Mouse (Mus musculus) adrenal gland, adult 2 months (tissue): Measurements from ENCODE around the gene Atp1b1. TPM values are rescaled to one million over a fixed set of nuclear protein-coding genes. Genes with fewer than 3 reads are reported as not detected.

Experiments used
- DNase-seq: peaks from one replicate; pipeline ENCODE4 v3.0.0; 2021
- long read RNA-seq: library from polyadenylated mRNA; stranded (forward); transcript quantifications from one replicate; pipeline ENCODE4 v2.0.0, GENCODE M21; 2021
- polyA plus RNA-seq: library from polyadenylated mRNA; depleted of rRNA; stranded (reverse); fragments of >200 nt; gene quantifications from 2 replicates; pipeline ENCODE4 v1.2.3, GENCODE M21; 2012; rRNA removed
- total RNA-seq, 2 experiments: library from RNA; stranded (reverse); gene quantifications; 2 replicates each; pipeline ENCODE4 v1.2.3; 2021

Atp1b1 gene
- total RNA-seq = 10 to 100 TPM; 64.2 to 90.6 TPM
- 17.0 and 19.2 TPM in 2 replicates for polyA plus RNA-seq
- long read RNA-seq, transcript Atp1b1-201 (6 exons, 2,580 nt) = major isoform, 97 of 103 reads
- long read RNA-seq, partial matches to known transcripts = 0 of 103 reads
- long read RNA-seq, other reads (novel, unspliced or antisense) = 6 of 103 reads

DNA sequence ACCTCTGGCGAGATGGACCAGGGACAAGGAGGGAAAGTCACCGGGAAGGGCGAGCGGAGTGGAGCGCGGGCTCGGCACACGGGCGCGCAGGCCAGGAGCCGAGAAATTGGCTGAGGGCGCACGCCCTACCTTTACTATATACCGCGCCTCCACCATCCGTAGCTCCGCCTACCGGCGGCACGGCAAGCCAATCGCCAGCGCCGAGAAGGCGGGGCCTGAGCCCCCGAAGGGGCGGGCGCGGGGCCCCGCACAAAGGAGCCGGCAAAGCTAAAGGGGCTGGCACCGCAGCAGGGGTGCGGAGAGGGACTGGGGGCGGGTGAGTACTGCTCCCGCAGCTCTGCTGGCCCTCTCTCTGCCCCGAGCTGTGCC, at the start of gene Atp1b1:
Gene Atp1b1 (minus strand): TSS at position 111 of the 369 bp plus-strand sequence.
- peak; percentile 92 for DNase-seq

DNA sequence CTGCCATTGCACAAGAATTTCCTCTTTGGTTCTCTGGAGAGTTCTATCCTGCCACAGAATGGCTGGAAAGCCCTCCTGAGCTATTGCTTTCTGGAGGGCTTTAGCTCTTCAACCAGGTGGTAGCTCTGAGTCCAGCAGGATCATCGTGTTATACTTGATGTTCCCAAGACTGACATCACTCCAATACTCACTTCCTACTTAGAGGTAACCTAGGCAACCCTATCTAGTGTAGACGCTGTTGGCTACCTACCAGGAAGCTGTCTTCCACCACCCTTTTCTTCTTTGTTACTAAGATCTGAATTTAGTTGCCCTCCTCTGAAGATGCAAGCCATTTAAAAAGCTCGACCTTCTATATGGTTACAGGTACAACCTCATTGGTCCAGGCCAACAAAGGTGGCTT, 46.9 kb upstream of the Atp1b1 start:
- no peak for DNase-seq

DNA sequence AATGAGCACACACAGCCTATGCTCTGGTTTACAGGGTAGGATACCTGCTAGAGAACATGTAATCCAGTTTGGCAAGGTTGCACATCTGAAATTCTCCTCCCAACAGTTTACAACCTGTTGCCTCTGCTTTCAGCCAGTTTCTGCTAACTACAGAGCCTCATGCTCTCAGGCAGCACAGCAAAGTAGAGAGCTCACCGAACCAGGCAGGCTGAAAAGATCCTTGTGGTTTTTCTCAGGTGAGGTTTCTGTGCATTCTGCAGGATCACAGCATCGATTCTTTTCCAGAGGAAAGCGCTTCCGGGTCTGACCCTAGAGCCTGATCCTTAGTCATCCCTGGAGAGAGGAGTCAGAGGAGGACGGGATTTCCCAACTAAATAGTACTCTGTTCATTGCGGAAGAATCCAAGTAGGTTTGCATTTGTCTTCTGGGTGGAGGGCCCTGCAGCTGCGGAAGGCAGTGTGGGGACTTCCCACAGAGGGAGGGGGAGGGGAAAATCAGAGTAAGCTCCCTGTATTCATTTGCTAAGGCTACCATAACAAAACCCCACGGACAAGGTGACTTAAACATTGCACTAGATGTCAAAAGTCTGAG, 45.1 kb upstream of the Atp1b1 start:
- no peak for DNase-seq

DNA sequence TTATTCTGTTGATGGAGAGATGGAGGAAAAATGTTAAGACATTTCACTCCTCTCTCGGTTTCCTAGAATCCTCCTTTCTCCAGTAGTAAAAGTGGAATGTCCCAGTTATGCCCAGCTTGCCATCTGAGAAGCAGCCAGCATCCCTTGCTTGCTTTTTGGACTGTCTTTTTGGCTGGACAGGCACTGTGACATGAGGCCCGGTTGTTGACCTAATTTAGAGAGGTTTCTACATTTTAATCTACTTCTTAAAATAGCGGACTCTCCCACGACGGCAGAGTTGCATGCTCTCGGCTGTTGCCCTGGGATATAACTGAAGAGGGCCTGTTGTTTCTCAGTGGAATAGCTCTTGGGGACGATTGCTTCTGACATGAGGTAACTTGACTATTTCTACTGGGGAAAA, 44.1 kb upstream of the Atp1b1 start:
- no peak for DNase-seq

DNA sequence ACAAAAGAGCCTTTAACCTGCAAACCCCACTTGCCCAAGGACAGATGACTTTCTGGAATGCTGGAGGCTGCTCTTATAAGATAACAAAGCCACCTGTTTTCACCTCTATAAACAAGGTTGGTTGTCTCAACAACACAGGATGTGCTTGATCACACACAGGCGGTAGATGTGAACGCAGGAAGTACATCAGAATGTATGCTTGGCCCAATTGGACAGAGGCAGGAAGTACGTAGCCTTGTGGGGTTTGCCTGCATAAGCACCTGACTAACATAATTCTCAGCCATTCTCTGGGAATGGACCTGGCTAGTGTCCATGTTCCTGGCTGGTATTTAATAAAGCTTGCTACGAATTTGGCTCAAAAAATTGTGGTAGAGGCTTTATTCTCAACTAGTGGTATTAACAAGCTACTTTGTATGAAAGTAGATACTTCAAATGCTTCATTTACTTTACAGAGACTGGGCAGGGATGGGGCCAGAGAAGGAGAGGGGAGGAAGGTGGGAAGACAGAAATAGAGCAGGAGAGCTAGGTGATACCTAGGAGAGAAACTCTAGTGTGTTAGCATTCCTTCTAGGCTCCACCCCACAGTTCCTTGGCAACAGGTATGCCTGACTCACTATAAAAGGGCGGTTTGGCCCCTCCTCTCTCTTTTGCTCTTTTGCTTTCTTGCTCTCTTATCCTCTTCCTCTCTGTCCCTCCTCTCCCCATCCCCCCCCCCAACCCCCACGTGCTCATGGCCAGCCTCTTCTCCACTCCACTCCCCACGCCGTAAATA, 36.8 kb upstream of the Atp1b1 start:
- no peak for DNase-seq

DNA sequence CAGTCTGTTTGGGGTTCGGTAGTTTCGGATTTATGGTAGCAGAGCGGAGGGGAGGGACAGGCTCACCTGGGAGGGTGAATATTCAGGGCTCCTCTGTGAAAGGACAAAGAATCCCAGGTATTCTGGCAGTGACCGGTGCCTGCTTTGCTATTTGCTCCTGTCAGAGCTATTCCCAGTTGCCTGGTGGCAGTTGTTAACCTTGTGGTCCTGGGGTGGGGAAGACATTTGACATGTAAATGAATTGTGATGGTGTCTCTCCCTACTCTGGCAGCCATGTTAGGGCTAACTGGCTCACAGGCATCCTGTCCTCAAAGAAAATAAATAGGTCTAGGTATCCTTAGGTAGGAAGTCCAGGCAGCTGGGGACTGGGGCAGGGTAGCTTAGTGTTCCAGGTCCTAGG, 36.1 kb upstream of the Atp1b1 start:
- no peak for DNase-seq

DNA sequence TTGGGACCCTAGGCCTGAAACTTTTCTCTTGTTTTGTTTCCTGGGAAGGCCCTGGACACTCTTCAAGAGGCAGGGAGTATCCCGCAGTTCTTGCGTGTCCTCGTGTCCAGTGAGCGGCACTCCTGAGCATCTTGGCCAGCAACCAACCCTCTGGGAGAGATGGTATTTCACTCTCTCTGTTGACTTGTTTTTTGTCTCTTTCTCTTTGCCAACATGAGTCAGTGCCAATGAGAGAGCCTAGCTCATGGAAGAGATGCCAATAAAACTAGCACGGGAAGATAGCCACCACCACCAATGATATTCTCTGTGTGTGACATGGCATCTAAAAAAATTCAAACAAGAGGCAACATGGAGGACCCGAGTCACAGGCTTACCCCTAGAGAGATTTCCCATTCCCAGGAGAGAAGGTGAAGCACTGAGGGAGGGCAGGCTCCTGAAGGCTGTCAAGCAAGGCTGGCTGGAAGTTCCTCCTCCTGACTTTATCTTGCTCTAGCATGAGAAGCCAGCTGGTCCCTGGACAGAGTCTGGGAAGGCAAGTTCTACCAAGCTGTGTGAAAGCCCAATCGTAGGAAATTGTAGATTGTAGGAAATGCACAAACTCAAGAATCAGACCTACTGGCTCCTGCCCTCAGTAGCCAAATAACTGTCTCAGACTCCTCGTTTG, 35.0 kb upstream of the Atp1b1 start:
- DNase-seq = peak; percentile 48

DNA sequence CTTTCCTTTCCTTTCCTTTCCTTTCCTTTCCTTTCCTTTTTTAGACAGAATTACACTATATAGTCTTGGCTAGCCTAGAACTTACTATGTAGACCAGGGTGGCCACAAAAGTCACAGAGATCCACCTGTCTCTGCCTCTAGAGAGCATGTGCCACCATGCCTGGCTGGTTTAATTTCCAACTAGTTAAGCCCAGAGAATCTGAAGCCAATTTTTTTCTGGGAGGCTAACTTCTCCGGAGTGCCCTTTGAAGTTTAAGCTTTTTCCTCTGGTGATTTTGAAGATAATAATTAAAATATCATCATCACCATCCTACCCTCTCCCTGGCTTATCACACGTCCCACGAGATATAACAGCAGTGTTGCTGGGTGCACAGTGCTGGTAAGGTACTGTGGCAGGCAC, 34.3 kb upstream of the Atp1b1 start:
- no peak for DNase-seq

DNA sequence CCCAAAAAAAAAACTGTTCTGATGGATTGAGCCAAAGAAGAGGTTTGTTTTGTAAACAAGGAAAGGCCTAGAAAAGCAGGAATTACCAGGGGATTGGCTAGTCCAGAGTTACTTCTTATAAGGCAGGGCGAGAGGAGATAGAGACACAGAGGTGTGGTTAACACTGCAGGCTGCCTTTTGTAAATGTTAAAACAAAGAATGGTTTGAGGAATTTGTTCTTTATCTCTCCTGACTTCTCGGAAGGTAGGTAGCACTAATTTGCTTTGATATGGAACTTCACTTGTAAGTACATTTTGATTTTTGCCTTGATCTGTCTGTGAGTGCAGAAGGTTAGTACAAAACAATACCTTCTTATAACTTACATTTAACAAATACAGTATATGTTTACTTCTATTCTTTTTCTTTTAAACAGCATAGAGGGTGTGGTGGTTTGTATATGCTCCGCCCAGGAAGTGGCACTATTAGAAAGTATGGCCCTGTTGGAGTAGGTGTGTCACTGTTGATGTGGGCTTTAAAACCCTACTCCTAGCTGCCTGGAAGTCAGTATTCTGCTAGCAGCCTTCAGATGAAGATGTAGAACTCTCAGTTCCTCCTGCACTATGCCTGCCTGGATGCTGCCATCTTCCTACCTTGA, 31.9 kb upstream of the Atp1b1 start:
- DNase-seq = no peak

DNA sequence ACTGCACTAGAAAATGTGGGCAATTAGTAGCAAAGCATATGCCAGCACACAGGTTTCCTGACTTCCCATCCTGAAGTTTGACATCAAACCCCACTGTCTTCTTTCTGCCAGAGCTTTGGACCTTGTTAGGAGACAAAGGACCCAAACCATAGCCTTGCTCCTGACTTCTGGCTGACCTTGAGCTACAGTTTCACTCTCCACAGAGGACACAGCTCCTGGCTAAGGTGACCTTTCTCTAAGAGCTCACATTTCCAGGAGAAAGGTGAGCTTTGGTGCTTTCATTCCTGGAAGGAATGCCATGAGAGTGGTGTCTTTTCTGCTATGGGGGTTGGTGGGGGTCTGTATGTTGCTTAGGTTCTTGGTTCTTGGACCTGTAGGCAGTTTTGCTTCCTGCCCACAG, 25.6 kb upstream of the Atp1b1 start:
- DNase-seq = no peak

DNA sequence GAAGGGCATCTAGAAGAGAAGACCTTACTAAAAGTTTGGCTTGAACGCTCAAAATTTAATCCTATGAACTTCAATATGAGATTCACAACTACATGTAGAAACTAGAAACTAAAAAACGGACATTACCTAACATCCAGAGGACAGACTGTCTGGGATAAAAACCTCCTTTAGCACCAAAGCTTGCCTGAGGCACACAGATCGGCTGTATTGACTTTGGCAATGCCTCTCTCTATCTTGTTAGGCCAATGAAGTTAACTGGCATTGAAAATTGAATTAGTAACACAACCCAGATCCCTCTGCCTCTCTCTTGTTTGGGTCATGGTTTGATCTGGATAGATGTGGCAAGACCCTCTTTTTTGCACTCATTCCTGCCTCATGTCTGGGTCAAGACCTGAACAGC, 24.7 kb upstream of the Atp1b1 start:
- no peak for DNase-seq

DNA sequence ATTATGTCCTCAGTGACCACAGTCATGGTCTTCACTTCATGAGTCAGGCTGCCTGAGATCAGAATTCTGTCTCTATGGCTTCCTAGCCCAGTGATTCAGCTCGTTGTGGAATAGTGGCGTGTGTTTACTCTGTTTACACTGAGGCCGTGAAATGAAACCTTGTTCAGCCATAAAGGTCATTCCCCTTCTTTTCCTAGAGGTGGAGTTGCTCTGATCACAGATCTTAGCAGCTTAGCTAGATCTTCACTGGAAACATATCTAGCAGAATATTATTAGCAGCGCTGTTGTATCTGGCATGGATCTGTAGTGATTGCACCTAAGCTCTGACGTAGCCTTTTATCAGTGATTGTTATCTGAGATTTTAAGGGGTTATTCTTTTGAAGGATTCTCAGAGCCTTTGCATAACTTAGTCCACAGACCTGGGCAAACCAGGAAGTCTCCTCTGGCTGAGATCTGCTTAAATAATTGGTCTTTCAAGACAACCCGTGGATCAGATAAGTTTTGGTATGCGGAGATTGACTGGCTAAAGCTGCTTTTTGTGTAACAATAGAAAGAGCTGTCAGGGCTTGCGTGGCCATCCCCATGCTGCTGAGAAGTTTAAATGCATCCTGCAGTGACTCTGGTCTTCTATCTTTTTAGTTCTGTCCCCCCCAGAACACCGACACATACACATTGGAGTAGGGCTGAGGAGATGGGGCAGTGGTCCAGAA, 23.6 kb upstream of the Atp1b1 start:
- peak; percentile 57 for DNase-seq

DNA sequence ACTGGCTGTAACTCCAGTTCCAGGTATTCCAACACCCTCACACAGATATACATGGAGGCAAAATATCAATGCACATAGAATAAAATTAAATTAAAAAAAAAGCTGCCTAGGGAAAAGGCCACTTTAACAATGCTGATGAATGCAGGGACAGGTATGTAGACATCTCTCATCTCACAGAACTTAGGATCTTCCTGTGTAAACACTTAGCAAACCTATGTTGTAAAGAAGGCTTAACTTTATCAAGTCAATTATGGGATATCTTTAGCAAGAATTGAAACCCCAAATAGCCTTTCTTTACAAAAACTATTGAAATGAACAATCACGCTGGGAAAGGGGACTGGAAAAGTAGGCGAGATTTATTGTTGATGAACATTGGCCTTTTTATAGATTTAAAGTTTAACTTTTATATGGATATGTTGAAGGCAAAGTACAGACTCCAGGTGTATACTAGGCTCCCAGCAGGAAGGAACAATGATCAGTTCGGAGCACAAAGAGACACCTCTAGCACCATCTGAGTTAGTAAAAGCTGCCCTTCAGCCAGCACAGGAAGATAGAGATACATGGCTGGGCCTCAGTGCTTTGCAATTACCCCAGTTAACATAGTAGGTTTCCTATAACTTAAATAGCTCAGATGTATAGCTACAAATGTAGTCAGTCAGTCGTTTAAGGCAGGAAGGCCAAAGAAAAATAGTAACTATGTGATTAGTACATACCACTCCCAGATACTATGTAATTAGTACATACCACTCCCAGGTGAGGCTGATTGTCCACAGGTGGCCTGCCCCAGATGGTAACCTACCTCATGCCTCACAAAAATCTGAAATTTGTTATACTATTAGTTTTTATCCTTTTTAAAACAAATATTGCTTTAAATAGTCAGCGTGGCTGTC, 22.8 kb upstream of the Atp1b1 start:
- no peak for DNase-seq

DNA sequence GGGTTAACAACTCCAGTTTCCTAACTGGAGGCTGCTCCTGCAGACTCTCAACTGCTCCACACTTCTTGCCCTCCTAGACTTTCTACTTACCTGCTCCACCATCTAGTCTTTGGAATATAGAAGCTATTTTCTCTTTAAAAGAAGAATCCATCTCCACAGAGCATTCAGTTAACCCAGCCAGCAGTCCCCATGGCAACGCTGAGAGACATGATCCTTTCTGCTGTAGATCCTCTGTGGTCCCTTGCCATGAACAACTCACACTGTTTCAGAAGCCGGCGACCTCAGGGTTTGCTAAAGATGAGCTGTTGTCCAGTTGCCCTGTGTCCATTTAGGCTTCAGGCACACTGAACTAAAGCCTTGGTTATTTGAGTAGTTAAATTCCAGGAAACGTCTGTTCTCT, 17.7 kb upstream of the Atp1b1 start:
- DNase-seq = no peak

DNA sequence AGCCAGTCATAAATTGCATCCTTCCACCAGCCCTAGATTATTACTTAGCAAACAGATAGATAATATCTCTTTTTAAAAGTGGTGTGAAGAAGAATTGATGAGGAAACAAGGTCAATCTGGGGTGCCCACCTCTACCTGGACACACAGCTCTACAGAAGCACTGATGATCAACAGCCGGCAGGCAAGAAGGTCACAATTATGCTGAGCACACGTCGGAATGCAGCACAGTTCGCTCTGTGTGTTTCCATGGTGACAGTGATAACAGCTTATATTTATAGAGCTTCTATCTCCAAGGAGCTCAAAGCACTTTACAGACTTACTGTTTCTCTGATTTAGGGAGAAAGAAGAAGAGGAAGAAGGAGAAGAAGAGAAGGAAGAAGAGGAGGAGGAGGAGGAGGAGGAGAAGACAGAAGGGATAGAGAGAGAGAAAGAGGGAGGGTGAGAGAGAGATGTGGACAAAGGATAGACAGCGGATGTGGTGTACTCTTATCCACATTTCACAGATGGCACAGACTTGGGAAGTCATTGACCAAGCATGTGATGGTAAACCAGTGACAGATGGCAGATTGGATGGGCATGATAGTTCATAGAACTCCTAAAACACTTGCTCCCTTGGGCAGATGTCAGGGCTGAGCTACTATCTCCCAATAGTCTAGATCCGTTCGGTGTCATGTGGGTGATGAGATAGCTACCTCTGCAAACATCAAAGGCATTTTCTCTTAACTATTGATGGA, 16.8 kb upstream of the Atp1b1 start:
- DNase-seq = no peak

DNA sequence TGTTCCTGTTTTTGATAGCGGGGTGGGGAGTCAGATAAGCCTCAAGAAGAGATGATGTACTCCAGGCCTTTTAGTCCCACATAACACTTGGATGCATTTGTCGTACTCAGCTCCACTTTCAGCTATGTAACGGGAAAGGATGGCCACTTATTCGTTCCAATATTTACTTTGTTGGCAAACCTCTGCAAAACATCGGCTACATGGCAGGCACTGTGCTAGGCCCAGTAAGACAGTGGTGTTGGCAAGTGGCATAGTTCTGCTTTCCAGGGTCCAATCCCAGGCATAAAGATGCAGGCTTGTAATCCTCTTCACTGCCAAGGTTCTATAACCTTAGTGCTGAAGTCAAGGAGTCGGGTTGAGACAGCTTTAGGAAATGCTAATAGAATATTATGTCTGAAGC, 16.2 kb upstream of the Atp1b1 start:
- no peak for DNase-seq

DNA sequence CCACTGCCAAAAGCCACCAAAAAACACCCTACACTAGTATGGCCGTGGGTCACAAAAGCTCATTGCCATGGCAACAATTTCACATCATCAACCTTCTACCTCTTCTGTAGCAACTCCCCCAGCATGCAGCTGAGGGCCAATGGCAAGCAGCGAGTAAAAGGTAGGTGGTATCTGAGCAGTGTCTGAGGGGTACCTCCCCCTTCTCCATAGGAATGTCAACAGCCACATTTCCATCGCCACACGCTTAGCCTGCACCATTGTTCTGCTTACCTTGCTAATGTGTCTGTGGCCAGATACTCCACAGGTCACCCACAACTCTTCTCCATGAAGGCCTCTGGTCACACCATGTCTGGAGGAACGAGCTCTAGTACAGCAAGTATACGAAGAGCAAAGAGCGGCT, 15.2 kb upstream of the Atp1b1 start:
- no peak for DNase-seq

DNA sequence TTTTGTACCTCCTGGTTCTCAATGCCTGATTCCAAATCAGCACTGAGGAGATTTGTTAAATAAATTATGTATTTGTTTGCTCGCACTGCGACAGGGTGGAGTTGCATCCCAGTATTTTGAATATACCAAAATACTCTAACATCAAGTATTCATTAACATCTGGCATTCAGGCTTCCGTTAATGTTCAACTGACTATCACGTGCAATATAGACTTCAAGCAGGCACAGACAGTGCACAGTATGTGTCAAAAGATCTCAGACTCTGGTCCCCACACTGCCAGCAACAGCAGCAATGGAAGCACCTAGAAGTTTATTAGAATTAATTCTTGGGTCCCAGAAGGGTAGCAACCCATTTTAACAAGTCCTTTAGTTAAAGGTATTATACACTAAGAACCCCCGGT, 13.5 kb upstream of the Atp1b1 start:
- no peak for DNase-seq

DNA sequence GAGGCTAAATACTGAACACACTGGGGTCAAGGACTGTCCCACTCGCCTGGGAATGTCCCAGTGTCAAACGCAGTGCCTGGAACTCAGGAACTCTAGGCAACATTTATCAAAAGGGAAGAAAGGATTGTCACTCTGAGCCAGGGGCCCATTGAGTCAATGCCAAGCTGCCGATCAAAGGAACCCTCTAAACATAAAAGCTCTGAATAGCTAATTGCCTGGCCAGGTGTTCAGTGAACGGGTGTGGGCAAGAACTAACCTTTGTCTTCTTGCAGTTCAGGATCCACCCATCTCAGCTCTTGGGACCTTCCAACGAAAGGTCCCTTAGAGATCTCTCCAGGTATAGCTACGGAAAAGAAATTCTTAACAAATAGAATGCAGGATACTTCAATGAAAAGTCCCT, 12.8 kb upstream of the Atp1b1 start:
- no peak for DNase-seq

DNA sequence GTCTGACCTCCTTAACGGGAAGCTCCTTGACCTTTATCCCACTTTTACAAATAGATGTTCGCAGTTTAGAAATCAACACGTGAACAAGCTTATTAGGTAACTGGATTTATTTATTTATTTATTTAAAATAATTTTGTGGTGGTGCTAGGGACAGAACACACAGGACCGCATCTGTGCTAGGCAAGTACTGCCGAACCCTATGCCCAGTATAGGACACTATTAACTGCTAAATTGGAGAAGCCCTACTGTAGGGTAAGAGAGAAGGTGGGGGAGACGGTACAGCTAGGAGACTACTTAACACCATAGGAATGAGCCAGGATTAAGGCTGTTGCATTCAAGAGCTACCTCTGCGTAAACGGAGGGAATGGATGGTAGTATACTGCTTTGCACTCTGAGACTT, 10.2 kb upstream of the Atp1b1 start:
- DNase-seq = no peak
